Mouse (Mus musculus) MEL (cell line): ENCODE results near the gene Ywhag. TPM values are rescaled to one million over a fixed set of nuclear protein-coding genes. Genes with fewer than 3 reads are reported as not detected.
A peak's percentile ranks its signal among the peaks of the same experiment; 100 is the strongest.

Experiments
- DNase-seq: peaks from one replicate; pipeline ENCODE4 v3.0.0; 2011; ENCODE audit warnings: low read depth, low spot score
- H3K27ac ChIP-seq: 2 replicates; pipeline ENCODE4 v1.5.1; 2012; ENCODE audit warnings: low read depth, mild to moderate bottlenecking, control low read depth, low read length, moderate library complexity; ENCODE audit not compliant: control insufficient read depth
- H3K27me3 ChIP-seq, 2 experiments: fragments of 150-350 bp in 1 of 2; sonication (generic) in 1 of 2; 2 replicates each; pipeline ENCODE4 v1.6.1; 2012; ENCODE audit warnings: low read length in 2 of 2, mild to moderate bottlenecking in 2 of 2, improper control_type of control experiment in 1 of 2, moderate library complexity in 1 of 2; ENCODE audit not compliant: insufficient read depth in 2 of 2, control insufficient read depth in 1 of 2
- H3K36me3 ChIP-seq, 2 experiments: 2 replicates each; pipeline ENCODE4 v1.6.1; 2012 to 2014; ENCODE audit warnings: low read length in 2 of 2, improper control_type of control experiment in 1 of 2, inconsistent platforms in 1 of 2, mild to moderate bottlenecking in 1 of 2; ENCODE audit not compliant: insufficient read depth in 2 of 2, control insufficient read depth in 1 of 2
- H3K4me1 ChIP-seq, 2 experiments: fragments of 150-350 bp in 1 of 2; sonication (generic) in 1 of 2; 2 replicates each; pipeline ENCODE4 v1.6.1; 2012; ENCODE audit warnings: low read length in 2 of 2, improper control_type of control experiment in 1 of 2, mild to moderate bottlenecking in 1 of 2; ENCODE audit not compliant: insufficient read depth in 2 of 2, control insufficient read depth in 1 of 2
- H3K4me3 ChIP-seq, 2 experiments: fragments of 150-350 bp in 1 of 2; sonication (generic) in 1 of 2; 2 replicates each; pipeline ENCODE4 v1.5.1; 2012; ENCODE audit warnings: low read depth in 2 of 2, low read length in 2 of 2, mild to moderate bottlenecking in 2 of 2, moderate library complexity in 2 of 2, control low read depth in 1 of 2, improper control_type of control experiment in 1 of 2; ENCODE audit not compliant: control insufficient read depth in 1 of 2, insufficient read depth in 1 of 2
- H3K79me2 ChIP-seq: 2 replicates; pipeline ENCODE4 v1.6.1; 2012; ENCODE audit warnings: mild to moderate bottlenecking, low read length, moderate library complexity; ENCODE audit not compliant: control insufficient read depth, poor library complexity, insufficient read depth
- H3K9ac ChIP-seq: 2 replicates; pipeline ENCODE4 v1.6.1; 2012; ENCODE audit warnings: low read depth, mild to moderate bottlenecking, control low read depth, low read length, moderate library complexity; ENCODE audit not compliant: control insufficient read depth, poor library complexity, severe bottlenecking
- H3K9me3 ChIP-seq: fragments of 150-350 bp; sonication (generic); replicated peaks from 2 replicates; pipeline ENCODE4 v1.6.1; 2012; ENCODE audit warnings: mild to moderate bottlenecking, low read length, improper control_type of control experiment, moderate library complexity; ENCODE audit not compliant: insufficient read depth
- BHLHE40 ChIP-seq: IDR thresholded peaks from 2 replicates; pipeline ENCODE4 v1.6.1; 2012; ENCODE audit warnings: low read depth, mild to moderate bottlenecking, inconsistent platforms, low read length, improper control_type of control experiment, borderline replicate concordance
- CTCF ChIP-seq, 3 experiments: IDR thresholded peaks in 2 of 3; conservative IDR thresholded peaks in 1 of 3; 2 replicates each; pipeline ENCODE4 v1.5.1; 2011 to 2012; ENCODE audit warnings: low read length in 3 of 3, low read depth in 2 of 3, mild to moderate bottlenecking in 2 of 3, improper control_type of control experiment in 1 of 3, inconsistent platforms in 1 of 3, mixed read lengths in 1 of 3, moderate library complexity in 1 of 3; ENCODE audit not compliant: control insufficient read depth in 1 of 3, insufficient read depth in 1 of 3, poor library complexity in 1 of 3, severe bottlenecking in 1 of 3
- EP300 ChIP-seq, 2 experiments: IDR thresholded peaks; 2 replicates each; pipeline ENCODE4 v1.6.1; 2011; ENCODE audit warnings: improper control_type of control experiment in 2 of 2, low read length in 2 of 2, low read depth in 1 of 2, mild to moderate bottlenecking in 1 of 2
- ETS1 ChIP-seq: IDR thresholded peaks from 2 replicates; pipeline ENCODE4 v1.6.1; 2012; ENCODE audit warnings: low read depth, mild to moderate bottlenecking, inconsistent platforms, low read length, improper control_type of control experiment, moderate library complexity
- GATA1 ChIP-seq: IDR thresholded peaks from 2 replicates; pipeline ENCODE4 v1.6.1; 2011; ENCODE audit warnings: low read depth, low read length, improper control_type of control experiment
- HCFC1 ChIP-seq: IDR thresholded peaks from 2 replicates; pipeline ENCODE4 v1.6.1; 2012; ENCODE audit warnings: low read depth, mild to moderate bottlenecking, inconsistent platforms, low read length, improper control_type of control experiment, moderate library complexity
- MAX ChIP-seq: IDR thresholded peaks from 2 replicates; pipeline ENCODE4 v1.6.1; 2011; ENCODE audit warnings: low read length, improper control_type of control experiment
- MAZ ChIP-seq: IDR thresholded peaks from 2 replicates; pipeline ENCODE4 v1.6.1; 2012; ENCODE audit warnings: low read depth, mild to moderate bottlenecking, inconsistent platforms, low read length, improper control_type of control experiment
- NELFE ChIP-seq: IDR thresholded peaks from 2 replicates; pipeline ENCODE4 v1.6.1; 2011; ENCODE audit warnings: low read depth, low read length, improper control_type of control experiment
- POLR2AphosphoS2 ChIP-seq: IDR thresholded peaks from 2 replicates; pipeline ENCODE4 v1.6.1; 2011; ENCODE audit warnings: low read length, improper control_type of control experiment
- POLR2AphosphoS5 ChIP-seq: IDR thresholded peaks from 2 replicates; pipeline ENCODE4 v1.6.1; 2012; ENCODE audit warnings: low read depth, borderline replicate concordance, mild to moderate bottlenecking, inconsistent platforms, low read length, moderate library complexity, mixed read lengths
- RCOR1 ChIP-seq: IDR thresholded peaks from 2 replicates; pipeline ENCODE4 v1.6.1; 2012; ENCODE audit warnings: low read depth, mild to moderate bottlenecking, inconsistent platforms, low read length, improper control_type of control experiment
- SIN3A ChIP-seq: IDR thresholded peaks from 2 replicates; pipeline ENCODE4 v1.6.1; 2012; ENCODE audit warnings: low read length, improper control_type of control experiment, inconsistent platforms
- SMC3 ChIP-seq: IDR thresholded peaks from 2 replicates; pipeline ENCODE4 v1.6.1; 2011; ENCODE audit warnings: low read depth, low read length, improper control_type of control experiment
- TBP ChIP-seq: IDR thresholded peaks from 2 replicates; pipeline ENCODE4 v1.8.0; 2011; ENCODE audit warnings: low read depth, low read length, improper control_type of control experiment
- ZMIZ1 ChIP-seq: IDR thresholded peaks from 2 replicates; pipeline ENCODE4 v1.6.1; 2012; ENCODE audit warnings: low read depth, mild to moderate bottlenecking, inconsistent platforms, low read length, improper control_type of control experiment, moderate library complexity
- ZNF384 ChIP-seq: IDR thresholded peaks from 2 replicates; pipeline ENCODE4 v1.6.1; 2012; ENCODE audit warnings: low read depth, mild to moderate bottlenecking, inconsistent platforms, low read length, improper control_type of control experiment
- polyA plus RNA-seq, 2 experiments: library from polyadenylated mRNA; stranded (reverse) in 1 of 2; unstranded in 1 of 2; fragments of >175 nt in 1 of 2; fragments of >200 nt in 1 of 2; gene quantifications; 2 replicates each; pipeline versions ENCODE4 v1.2.1 to v1.2.4; 2012; ENCODE audit warnings: low replicate concordance in 2 of 2, low read depth in 1 of 2; ENCODE audit not compliant: insufficient read length in 2 of 2, insufficient read depth in 1 of 2, missing spikeins in 1 of 2
- total RNA-seq: library from RNA; depleted of rRNA; stranded (reverse); fragments of 300-350 nt; gene quantifications from 2 replicates; pipeline ENCODE4 v1.2.3, GENCODE M21; 2012

Ywhag gene
- total and polyA plus RNA-seq, 3 experiments = 109 to 295 (median 268) TPM

DNA sequence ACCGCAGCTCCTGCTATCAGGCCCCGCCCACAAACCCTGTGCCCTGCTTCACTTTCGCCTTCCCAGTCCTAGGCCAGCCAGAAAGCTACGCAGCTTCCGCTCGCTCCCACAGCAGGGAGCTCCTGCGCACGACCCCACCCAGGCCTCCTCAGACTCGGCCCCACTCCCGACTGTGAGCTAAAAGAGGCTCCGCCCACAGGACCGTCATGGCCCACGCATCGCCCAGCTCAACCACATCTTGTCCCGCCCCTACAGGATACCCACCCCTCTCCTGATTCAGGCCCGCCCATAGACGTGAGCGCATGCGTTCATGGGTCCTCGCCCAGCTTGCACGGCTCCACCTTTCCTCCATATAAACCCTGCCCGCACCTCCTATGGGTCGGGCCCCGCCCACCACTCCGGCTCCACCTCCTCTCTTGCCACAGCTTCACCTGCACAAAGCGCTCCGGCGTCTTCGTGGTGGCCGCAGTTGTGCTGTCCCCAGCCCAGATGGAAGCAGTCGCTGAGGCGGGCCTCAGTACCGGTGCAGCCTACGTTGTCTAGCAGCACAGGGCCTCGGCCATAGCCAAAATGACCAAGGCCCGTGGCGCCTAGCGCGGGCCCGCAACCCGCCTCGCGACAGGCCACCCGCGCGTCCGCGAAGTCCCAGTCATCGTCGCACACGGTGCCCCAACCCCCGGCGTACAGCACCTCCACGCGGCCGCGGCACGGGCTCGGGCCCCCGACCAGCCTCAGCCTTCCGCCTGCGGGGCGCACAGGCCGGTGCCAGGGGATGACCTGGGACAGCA lies 28.3 kb upstream of the Ywhag start (continued):
- TF ChIP-seq SMC3 (no peak), GATA1 (no peak), ZNF384 (no peak; the same call in 1 of the 2 replicates), EP300 (IDR thresholded peaks at IDR 0.05; ENCODE audit: low read depth in 1 of 2, low read length in 2 of 2) (peak; percentile 0 to 23; a peak in 1 of 4 replicates)

DNA sequence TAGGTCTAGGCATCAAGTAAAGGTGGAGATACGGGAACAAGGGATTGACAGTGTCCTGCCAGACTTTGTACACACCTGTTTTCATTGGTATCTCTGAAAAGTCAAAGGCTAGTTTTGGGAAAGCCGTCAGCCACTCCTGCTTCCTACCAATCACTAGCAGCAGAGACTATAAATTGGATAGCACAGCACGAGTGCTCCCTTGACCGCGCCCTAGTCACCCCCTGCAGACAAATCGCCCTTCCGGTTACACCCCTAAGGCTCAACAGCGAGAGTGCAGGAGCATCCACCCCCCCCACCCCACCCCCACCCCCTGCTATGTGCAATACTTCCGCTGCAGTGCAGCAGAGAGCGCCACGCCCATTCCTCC lies 27.7 kb upstream of the Ywhag start:
- Histone ChIP-seq H3K4me3 (peak overlapping the region; percentile 53 to 58), H3K27me3 (no peaks in the 10 kb centered on the region), H3K36me3 (peaks cover 0 to 17% of the 10 kb centered on the region in 2 experiments; a peak in 2 of 4 replicates), H3K4me1 (peaks cover 4 to 19% of the 10 kb centered on the region in 2 experiments; a peak in 3 of 4 replicates), H3K9ac (peak overlapping the region; percentile 67), H3K27ac (peak overlapping the region; percentile 85), H3K9me3 (no peaks in the 10 kb centered on the region), H3K79me2 (peaks cover 4% of the 10 kb centered on the region; the same call in 1 of the 2 replicates)
- peak; percentile 59; the same call in 1 of the 2 replicates for TF ChIP-seq ZMIZ1
- no peak for TF ChIP-seq ZNF384
- peak; percentile 66 for TF ChIP-seq SIN3A
- peak; percentile 27 for TF ChIP-seq POLR2AphosphoS2
- peak in 1 of 2 experiments; percentile 26; a peak in 1 of 4 replicates for TF ChIP-seq EP300 (IDR thresholded peaks at IDR 0.05; ENCODE audit: low read depth in 1 of 2, low read length in 2 of 2)
- TF ChIP-seq MAX = peak; percentile 5; the same call in 1 of the 2 replicates
- TF ChIP-seq NELFE = peak; percentile 64; the same call in 1 of the 2 replicates
- TF ChIP-seq TBP = 0 out of 2 replicates have a peak, but pooled peaks have one; percentile 38
- no peak for TF ChIP-seq CTCF (IDR thresholded peaks at IDR 0.05 in 2 of 3, conservative IDR thresholded peaks at IDR 0.05 in 1 of 3; ENCODE audit: control insufficient read depth in 1 of 3, insufficient read depth in 1 of 3, low read depth in 2 of 3, low read length in 3 of 3, poor library complexity in 1 of 3, severe bottlenecking in 1 of 3)
- TF ChIP-seq MAZ = peak; percentile 76
- TF ChIP-seq ETS1 = peak; percentile 8; the same call in 1 of the 2 replicates
- TF ChIP-seq RCOR1 = 0 out of 2 replicates have a peak, but pooled peaks have one; percentile 39
- TF ChIP-seq HCFC1 = no peak
- TF ChIP-seq POLR2AphosphoS5 = no peak
- TF ChIP-seq BHLHE40 = 0 out of 2 replicates have a peak, but pooled peaks have one; percentile 7
- no peak for DNase-seq
